ENCODE assay signal across 25 mouse cellular contexts in genomic region chr3:145230721-145231120, GRCm38 (mm10).
DNase-seq lines count a peak whose midpoint lies in the region; ATAC-seq lines count a peak whose summit lies in the region.
"Had no signal": no experiment of that assay in that cellular context is flagged by ENCODE, and none has a peak within 500 bp of the region (broad histone marks: within the 10 kb centered on the region; RNA-seq: fewer than 3 reads in every experiment).

No protein-coding gene starts in this region.

- H3K27ac ChIP-seq in embryonic facial prominence, embryonic 14.5 days (replicated peaks; ENCODE audit: low read depth, low read length): no peak overlapping the region
- H3K27ac ChIP-seq in embryonic facial prominence, embryonic 10.5 days (replicated peaks): no peak overlapping the region
- H3K27ac ChIP-seq in kidney, embryonic 16.5 days (ENCODE audit: low read length): no peak overlapping the region
- H3K27ac ChIP-seq in limb, embryonic 10.5 days: no peak overlapping the region
- H3K27ac ChIP-seq: embryonic facial prominence, embryonic 13.5 days; forebrain, embryonic 13.5 days; hindbrain, embryonic 10.5 days; liver, embryonic 15.5 days; lung, embryonic 15.5 days had no signal

- no peaks in the 10 kb centered on the region for H3K27me3 ChIP-seq in embryonic facial prominence, embryonic 14.5 days (replicated peaks; ENCODE audit: control insufficient read depth, insufficient read depth, low read length)
- H3K27me3 ChIP-seq in embryonic facial prominence, embryonic 10.5 days (replicated peaks; ENCODE audit: low read depth, poor library complexity, severe bottlenecking): no peaks in the 10 kb centered on the region
- H3K27me3 ChIP-seq in kidney, embryonic 16.5 days (ENCODE audit: insufficient read depth, low read length): no peaks in the 10 kb centered on the region
- no peaks in the 10 kb centered on the region for H3K27me3 ChIP-seq in limb, embryonic 10.5 days (ENCODE audit: low read depth, poor library complexity, severe bottlenecking)
- H3K27me3 ChIP-seq: embryonic facial prominence, embryonic 13.5 days; forebrain, embryonic 13.5 days; heart, embryonic 12.5 days; liver, embryonic 15.5 days; lung, embryonic 15.5 days had no signal

- DNase-seq in embryonic facial prominence, embryonic 14.5 days (ENCODE audit: low spot score): peak; percentile 29
- no peak for DNase-seq in embryonic facial prominence, embryonic 10.5 days (ENCODE audit: low spot score)
- DNase-seq in kidney, adult 8-10 months: no peak
- DNase-seq in embryo, embryonic 10.5 days (ENCODE audit: low spot score): peak; percentile 20
- peak; percentile 32 for DNase-seq in limb, embryonic 10.5 days (ENCODE audit: low spot score)
- no peak for DNase-seq in ovary, postnatal 14 days (ENCODE audit: low spot score)
- DNase-seq: adrenal gland, postnatal 14 days; cerebellum, adult 8-10 months; cerebellum, postnatal 36 days; heart, postnatal 10 days; kidney, adult 18-20 months; left cerebral cortex, postnatal 4 days; liver; lung, postnatal 36 days; midbrain, embryonic 14.5 days; thymus, adult 18-20 months; thymus, postnatal 36 days had no signal

- no peak overlapping the region for H3K4me2 ChIP-seq in embryonic facial prominence, embryonic 14.5 days (ENCODE audit: low read depth, low read length)
- no peak overlapping the region for H3K4me2 ChIP-seq in kidney, embryonic 16.5 days (replicated peaks; ENCODE audit: low read depth, low read length)
- H3K4me2 ChIP-seq: embryonic facial prominence, embryonic 13.5 days; forebrain, embryonic 13.5 days; heart, embryonic 12.5 days; liver, embryonic 15.5 days; lung, embryonic 15.5 days had no signal

- 54% methylated on average over 6 of the region's 6 CpGs for WGBS in embryonic facial prominence, embryonic 14.5 days
- 85% methylated on average over 6 of the region's 6 CpGs for WGBS in embryonic facial prominence, embryonic 10.5 days
- WGBS in kidney, embryonic 16.5 days: 29% methylated on average over 6 of the region's 6 CpGs
- 51% methylated on average over 6 of the region's 6 CpGs for WGBS in limb, embryonic 10.5 days

- H3K36me3 ChIP-seq in embryonic facial prominence, embryonic 14.5 days (ENCODE audit: control insufficient read depth, insufficient read depth, low read length): no peaks in the 10 kb centered on the region
- no peaks in the 10 kb centered on the region for H3K36me3 ChIP-seq in embryonic facial prominence, embryonic 10.5 days (replicated peaks)
- no peaks in the 10 kb centered on the region for H3K36me3 ChIP-seq in kidney, embryonic 16.5 days (ENCODE audit: insufficient read depth, low read length)
- no peaks in the 10 kb centered on the region for H3K36me3 ChIP-seq in limb, embryonic 10.5 days
- H3K36me3 ChIP-seq: embryonic facial prominence, embryonic 13.5 days; heart, embryonic 12.5 days; hindbrain, embryonic 10.5 days; liver, embryonic 15.5 days; lung, embryonic 15.5 days had no signal

- ATAC-seq in embryonic facial prominence, embryonic 14.5 days (ENCODE audit: low read depth): no peak
- ATAC-seq in kidney, embryonic 16.5 days (ENCODE audit: low FRiP score, low TSS enrichment): peak; percentile 35; the same call in 1 of the 2 replicates
- ATAC-seq: forebrain, embryonic 13.5 days had no signal

- H3K9ac ChIP-seq in embryonic facial prominence, embryonic 14.5 days (ENCODE audit: low read depth, low read length): no peak overlapping the region
- H3K9ac ChIP-seq in kidney, embryonic 16.5 days (replicated peaks; ENCODE audit: low read length): no peak overlapping the region
- H3K9ac ChIP-seq: embryonic facial prominence, embryonic 13.5 days; forebrain, embryonic 13.5 days; heart, embryonic 12.5 days; liver, embryonic 15.5 days; lung, embryonic 15.5 days had no signal

- H3K9me3 ChIP-seq in embryonic facial prominence, embryonic 14.5 days (ENCODE audit: control insufficient read depth, low read length): 0 out of 2 replicates have a peak, but pooled peaks cover 4% of the 10 kb centered on the region
- H3K9me3 ChIP-seq in embryonic facial prominence, embryonic 10.5 days: no peaks in the 10 kb centered on the region
- H3K9me3 ChIP-seq in kidney, embryonic 16.5 days (ENCODE audit: low read length): no peaks in the 10 kb centered on the region
- no peaks in the 10 kb centered on the region for H3K9me3 ChIP-seq in limb, embryonic 10.5 days (replicated peaks)
- H3K9me3 ChIP-seq: embryonic facial prominence, embryonic 13.5 days; forebrain, embryonic 13.5 days; heart, embryonic 12.5 days; hindbrain, embryonic 10.5 days; liver, embryonic 15.5 days; lung, embryonic 15.5 days; megakaryocyte, embryonic 14.5 days had no signal

- H3K4me3 ChIP-seq in embryonic facial prominence, embryonic 14.5 days (ENCODE audit: low read depth, low read length): no peak overlapping the region
- H3K4me3 ChIP-seq in embryonic facial prominence, embryonic 10.5 days: no peak overlapping the region
- no peak overlapping the region for H3K4me3 ChIP-seq in kidney, embryonic 16.5 days (ENCODE audit: low read length)
- H3K4me3 ChIP-seq in limb, embryonic 10.5 days: no peak overlapping the region
- H3K4me3 ChIP-seq: embryonic facial prominence, embryonic 13.5 days; forebrain, embryonic 13.5 days; heart, embryonic 12.5 days; hindbrain, embryonic 10.5 days; liver, embryonic 15.5 days; lung, embryonic 15.5 days; megakaryocyte, embryonic 14.5 days had no signal

- no peaks in the 10 kb centered on the region for H3K4me1 ChIP-seq in embryonic facial prominence, embryonic 14.5 days (ENCODE audit: control insufficient read depth, insufficient read depth, low read length)
- no peaks in the 10 kb centered on the region for H3K4me1 ChIP-seq in embryonic facial prominence, embryonic 10.5 days
- no peaks in the 10 kb centered on the region for H3K4me1 ChIP-seq in kidney, embryonic 16.5 days (ENCODE audit: insufficient read depth, low read length)
- peaks cover 16% of the 10 kb centered on the region for H3K4me1 ChIP-seq in limb, embryonic 10.5 days
- H3K4me1 ChIP-seq: forebrain, embryonic 13.5 days; heart, embryonic 12.5 days; hindbrain, embryonic 10.5 days; liver, embryonic 15.5 days; lung, embryonic 15.5 days; megakaryocyte, embryonic 14.5 days had no signal

Comparison
In these comparisons a context has a peak if more than half of its experiments do, and no peak if none do; other contexts are left out.
1. DNase-seq: peak in embryonic facial prominence, embryonic 14.5 days (single experiment), embryo, embryonic 10.5 days (single experiment) and limb, embryonic 10.5 days (single experiment); none in embryonic facial prominence, embryonic 10.5 days (single experiment), kidney, adult 8-10 months (0 of 2) and ovary, postnatal 14 days (single experiment).